In genomic region chr4:46919144-46919543, GRCm38 (mm10) we compare ENCODE assay signal across 11 mouse cellular contexts.
A peak's percentile ranks its signal among the peaks of the same experiment; 100 is the strongest.
DNase-seq lines count a peak whose midpoint lies in the region; ATAC-seq and TF ChIP-seq lines count a peak whose summit lies in the region.
"Had no signal": no experiment of that assay in that cellular context is flagged by ENCODE, and none has a peak within 500 bp of the region (broad histone marks: within the 10 kb centered on the region; RNA-seq: fewer than 3 reads in every experiment).

No protein-coding gene starts in this region.

- DNase-seq in hindbrain, embryonic 10.5 days (ENCODE audit: low spot score) = peak; percentile 27
- DNase-seq in brain, embryonic 14.5 days (ENCODE audit: low read depth) = peak; percentile 67
- DNase-seq in hindbrain, embryonic 14.5 days (ENCODE audit: low spot score) = peak; percentile 53
- no peak for DNase-seq in adrenal gland, postnatal 36 days
- no peak for DNase-seq in kidney, postnatal 36 days
- no peak for DNase-seq in adrenal gland, adult 2 months
- DNase-seq: B cell, adult 2 months; gastrocnemius, postnatal 14 days had no signal

- peak; percentile 43; the same call in 1 of the 2 replicates for TF ChIP-seq CTCF in brain, embryonic 14.5 days (IDR thresholded peaks at IDR 0.05; ENCODE audit: borderline replicate concordance, extremely low read depth, insufficient read depth, insufficient read length)

- TF ChIP-seq POLR2A in brain, embryonic 14.5 days (IDR thresholded peaks at IDR 0.05; ENCODE audit: borderline replicate concordance, extremely low read depth, insufficient read depth, insufficient read length, poor library complexity, severe bottlenecking) = no peak

- no peak for ATAC-seq in hindbrain, embryonic 13.5 days (ENCODE audit: low FRiP score)
- peak; percentile 56; the same call in 1 of the 2 replicates for ATAC-seq in hindbrain, embryonic 14.5 days (ENCODE audit: low FRiP score)
- ATAC-seq in midbrain, embryonic 16.5 days = peak; percentile 34

- H3K4me2 ChIP-seq in hindbrain, embryonic 13.5 days = no peak overlapping the region
- no peak overlapping the region for H3K4me2 ChIP-seq in hindbrain, embryonic 14.5 days (replicated peaks)
- H3K4me2 ChIP-seq in midbrain, embryonic 16.5 days (ENCODE audit: low read length) = no peak overlapping the region
- H3K4me2 ChIP-seq: limb, embryonic 13.5 days had no signal

- H3K9ac ChIP-seq in hindbrain, embryonic 13.5 days = no peak overlapping the region
- no peak overlapping the region for H3K9ac ChIP-seq in hindbrain, embryonic 14.5 days
- H3K9ac ChIP-seq in midbrain, embryonic 16.5 days (ENCODE audit: low read depth, low read length) = no peak overlapping the region
- H3K9ac ChIP-seq: limb, embryonic 13.5 days had no signal

- no peaks in the 10 kb centered on the region for H3K27me3 ChIP-seq in hindbrain, embryonic 10.5 days (ENCODE audit: insufficient read depth, poor library complexity, severe bottlenecking)
- H3K27me3 ChIP-seq in hindbrain, embryonic 13.5 days = no peaks in the 10 kb centered on the region
- no peaks in the 10 kb centered on the region for H3K27me3 ChIP-seq in hindbrain, embryonic 14.5 days (ENCODE audit: control insufficient read depth, insufficient read depth, low read length)
- no peaks in the 10 kb centered on the region for H3K27me3 ChIP-seq in midbrain, embryonic 16.5 days (ENCODE audit: control insufficient read depth, insufficient read depth, low read depth, low read length)
- H3K27me3 ChIP-seq: limb, embryonic 13.5 days had no signal

- H3K9me3 ChIP-seq in hindbrain, embryonic 10.5 days = no peaks in the 10 kb centered on the region
- H3K9me3 ChIP-seq in hindbrain, embryonic 13.5 days = no peaks in the 10 kb centered on the region
- no peaks in the 10 kb centered on the region for H3K9me3 ChIP-seq in hindbrain, embryonic 14.5 days (ENCODE audit: control insufficient read depth, low read length)
- H3K9me3 ChIP-seq in midbrain, embryonic 16.5 days (replicated peaks; ENCODE audit: control insufficient read depth, low read length, poor library complexity, severe bottlenecking) = no peaks in the 10 kb centered on the region
- H3K9me3 ChIP-seq: limb, embryonic 13.5 days had no signal

- H3K4me1 ChIP-seq in hindbrain, embryonic 10.5 days (replicated peaks) = peaks cover 22% of the 10 kb centered on the region
- H3K4me1 ChIP-seq in hindbrain, embryonic 13.5 days (replicated peaks) = peaks cover 13% of the 10 kb centered on the region
- peaks cover 14% of the 10 kb centered on the region; the same call in 1 of the 2 replicates for H3K4me1 ChIP-seq in hindbrain, embryonic 14.5 days (replicated peaks; ENCODE audit: control insufficient read depth, insufficient read depth, low read length)
- peaks cover 7% of the 10 kb centered on the region for H3K4me1 ChIP-seq in midbrain, embryonic 16.5 days (ENCODE audit: control insufficient read depth, insufficient read depth, low read length)
- H3K4me1 ChIP-seq: limb, embryonic 13.5 days had no signal

- no peak overlapping the region for H3K4me3 ChIP-seq in hindbrain, embryonic 10.5 days
- H3K4me3 ChIP-seq in hindbrain, embryonic 13.5 days = no peak overlapping the region
- no peak overlapping the region for H3K4me3 ChIP-seq in hindbrain, embryonic 14.5 days (replicated peaks; ENCODE audit: low read length)
- no peak overlapping the region for H3K4me3 ChIP-seq in midbrain, embryonic 16.5 days (ENCODE audit: low read depth, low read length)
- H3K4me3 ChIP-seq: limb, embryonic 13.5 days had no signal

- WGBS in hindbrain, embryonic 10.5 days = 60% methylated on average over 8 of the region's 8 CpGs
- WGBS in hindbrain, embryonic 13.5 days = 49% methylated on average over 8 of the region's 8 CpGs
- 41% methylated on average over 8 of the region's 8 CpGs for WGBS in hindbrain, embryonic 14.5 days
- 41% methylated on average over 8 of the region's 8 CpGs for WGBS in midbrain, embryonic 16.5 days

- H3K27ac ChIP-seq in hindbrain, embryonic 10.5 days = 0 out of 2 replicates have a peak overlapping the region, but pooled peaks have one; percentile 40
- no peak overlapping the region for H3K27ac ChIP-seq in hindbrain, embryonic 13.5 days
- H3K27ac ChIP-seq in hindbrain, embryonic 14.5 days = no peak overlapping the region
- no peak overlapping the region for H3K27ac ChIP-seq in midbrain, embryonic 16.5 days (ENCODE audit: low read length)
- H3K27ac ChIP-seq: limb, embryonic 13.5 days had no signal

- H3K36me3 ChIP-seq in hindbrain, embryonic 10.5 days = no peaks in the 10 kb centered on the region
- no peaks in the 10 kb centered on the region for H3K36me3 ChIP-seq in hindbrain, embryonic 13.5 days
- no peaks in the 10 kb centered on the region for H3K36me3 ChIP-seq in hindbrain, embryonic 14.5 days (replicated peaks; ENCODE audit: control insufficient read depth, insufficient read depth)
- no peaks in the 10 kb centered on the region for H3K36me3 ChIP-seq in midbrain, embryonic 16.5 days (ENCODE audit: control insufficient read depth, insufficient read depth, low read length)
- H3K36me3 ChIP-seq: limb, embryonic 13.5 days had no signal

Comparison
In these comparisons a context has a peak if more than half of its experiments do, and no peak if none do; other contexts are left out.
1. DNase-seq: peak in hindbrain, embryonic 10.5 days (single experiment), brain, embryonic 14.5 days (single experiment) and hindbrain, embryonic 14.5 days (single experiment); none in adrenal gland, postnatal 36 days (0 of 2), kidney, postnatal 36 days (0 of 2) and adrenal gland, adult 2 months (single experiment).